Mouse (Mus musculus): Measurements from ENCODE around the gene Slc6a13.

The Slc6a13 gene

DNA sequence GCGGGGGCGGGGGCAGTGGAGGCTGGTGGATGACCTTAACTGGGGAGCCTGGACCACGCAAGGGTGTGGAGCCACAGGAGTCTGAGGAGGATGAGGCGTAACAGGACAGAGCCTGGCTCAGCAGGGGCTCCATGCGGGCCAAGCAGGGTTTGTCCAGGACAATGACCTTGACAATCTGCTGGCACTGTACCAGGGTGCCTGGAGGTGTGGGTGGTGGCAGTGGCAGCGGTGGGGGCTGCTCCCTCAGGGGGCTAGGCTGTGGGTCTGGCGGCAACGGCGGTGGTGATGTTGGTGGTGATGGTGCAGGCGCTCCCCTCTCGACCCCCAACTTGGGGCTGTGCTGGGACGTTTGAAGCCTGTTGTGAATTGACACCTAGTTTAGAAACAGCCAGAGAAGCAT, 76.1 kb downstream of the Slc6a13 start:
- no peak for DNase-seq (ENCODE audit: low spot score in 2 of 2)

- DNase-seq (ENCODE audit: low spot score in 2 of 2) = no peak
Measured at GRCm38 (mm10) chr6:121378256-121378655, 78.2 kb downstream of the Slc6a13 start.

DNA sequence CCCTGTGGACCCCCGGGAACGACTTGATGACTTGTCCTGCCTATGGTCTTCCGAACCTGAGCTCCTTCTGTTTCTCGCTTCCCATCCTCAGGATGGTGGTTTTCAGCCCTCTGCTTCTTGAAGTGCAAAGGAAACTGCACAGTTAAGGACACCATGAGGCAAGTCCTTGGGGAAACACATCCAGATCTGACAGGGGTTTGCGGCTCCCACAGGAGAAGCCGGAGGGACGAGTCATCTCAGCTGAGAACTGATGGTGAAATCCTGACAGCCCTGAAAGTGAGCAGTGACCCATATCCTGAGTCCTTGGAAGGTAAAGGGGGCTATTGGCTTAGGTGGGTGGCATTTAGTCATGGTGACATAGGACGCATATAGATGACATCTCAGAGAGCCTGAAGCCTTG, 80.5 kb downstream of the Slc6a13 start:
- DNase-seq (ENCODE audit: low spot score in 2 of 2) = peak in 1 of 2 experiments; percentile 17

DNA sequence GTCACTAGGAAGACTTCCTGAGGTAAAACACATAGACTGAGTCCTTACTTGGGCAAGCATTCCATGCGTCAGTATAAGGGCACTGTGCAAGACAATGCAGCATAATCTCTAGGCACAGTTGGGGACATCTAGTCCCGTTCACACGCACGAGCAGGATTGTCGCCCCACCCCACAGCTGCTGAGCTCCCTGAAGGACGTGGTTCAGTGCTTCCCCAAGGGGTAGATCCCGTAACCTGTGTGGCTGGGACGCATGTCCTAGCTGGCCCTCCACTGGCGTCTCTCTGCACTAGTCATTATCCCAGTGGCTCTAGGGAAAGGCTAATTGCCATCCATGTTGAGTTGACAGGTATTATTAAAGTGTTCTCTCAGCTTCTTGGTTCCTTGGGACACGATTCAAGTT, 82.0 kb downstream of the Slc6a13 start:
- DNase-seq (ENCODE audit: low spot score in 2 of 2) = peak; percentile 32 to 33

- DNase-seq (ENCODE audit: low spot score in 2 of 2) = no peak
Measured at GRCm38 (mm10) chr6:121385397-121385796, 85.4 kb downstream of the Slc6a13 start.
